20 mouse cellular contexts compared by ENCODE assay signal in genomic region chr8:110828511-110828910, GRCm38 (mm10). TPM values are rescaled to one million over a fixed set of nuclear protein-coding genes. Genes with fewer than 3 reads are reported as not detected.
A peak's percentile ranks its signal among the peaks of the same experiment; 100 is the strongest.
DNase-seq lines count a peak whose midpoint lies in the region; ATAC-seq and TF ChIP-seq lines count a peak whose summit lies in the region.
"Had no signal": no experiment of that assay in that cellular context is flagged by ENCODE, and none has a peak within 500 bp of the region (broad histone marks: within the 10 kb centered on the region; RNA-seq: fewer than 3 reads in every experiment).

No protein-coding gene starts in this region.

- ATAC-seq in Patski = peak; percentile 54
- ATAC-seq: forebrain, embryonic 13.5 days; forebrain, embryonic 15.5 days; forebrain, postnatal 0 days had no signal

- POLR2A ChIA-PET in Patski (lab: Charles Lee) = interaction anchor here (0.9 to 2.3 kb wide), 3 partner anchors 9 to 22 kb away, joined by 3 to 8 read pairs (median 3); partner anchors contain the start of gene Il34

- no peak for TF ChIP-seq CTCF in Patski (IDR thresholded peaks at IDR 0.05)

- H3K36me3 ChIP-seq in myocyte (ENCODE audit: control insufficient read depth, insufficient read depth) = peaks cover 83% of the 10 kb centered on the region

- in situ Hi-C loops in Patski (cut with MboI; ENCODE audit: low pct_unique_long_range_greater_than_20kb) = no loop called here

- DNase-seq in 3T3-L1 (ENCODE audit: low read depth, low spot score) (peak; percentile 74), Patski (ENCODE audit: low read depth, low spot score) (no peak)
- no peak for DNase-seq in layer of hippocampus, adult 11-12 months (ENCODE audit: low spot score)
- DNase-seq in cerebellum, postnatal 10 days = no peak
- no peak for DNase-seq in cerebellum, adult 18-20 months
- DNase-seq: adrenal gland, adult 2 months; adrenal gland, postnatal 10 days; adrenal gland, postnatal 25 days; cerebellum, adult 11 months; cerebellum, adult 2 months; cerebellum, adult 9-10 months; cerebellum, postnatal 14 days; cerebellum, postnatal 36 days; embryo, embryonic 11 days; forebrain, postnatal 0 days had no signal

- peaks cover 80% of the 10 kb centered on the region for H3K79me2 ChIP-seq in myocyte (ENCODE audit: control insufficient read depth, insufficient read depth)

- no peak for TF ChIP-seq POLR2A in myocyte (IDR thresholded peaks at IDR 0.05; ENCODE audit: insufficient read length, low read depth)

- CTCF ChIA-PET in Patski (lab: Charles Lee) = interaction anchor here (0.9 to 1.5 kb wide), 3 partner anchors 11 to 79 kb away, joined by 3 to 5 read pairs (median 4); no protein-coding TSS in a partner anchor

- no peak overlapping the region for H3ac ChIP-seq in myocyte (ENCODE audit: control insufficient read depth, insufficient read length)

- H3K27me3 ChIP-seq in Patski (no peaks in the 10 kb centered on the region), myocyte (ENCODE audit: control insufficient read depth, insufficient read depth, insufficient read length) (no peaks in the 10 kb centered on the region)
- H3K27me3 ChIP-seq: embryonic facial prominence, embryonic 13.5 days; embryonic facial prominence, embryonic 15.5 days; forebrain, embryonic 13.5 days; forebrain, embryonic 15.5 days had no signal

- H3K4me2 ChIP-seq in myocyte (ENCODE audit: low read depth) = peak overlapping the region; percentile 26
- H3K4me2 ChIP-seq: embryonic facial prominence, embryonic 13.5 days; embryonic facial prominence, embryonic 15.5 days; forebrain, embryonic 13.5 days; forebrain, embryonic 15.5 days had no signal

- H3K4me3 ChIP-seq in myocyte = no peak overlapping the region
- H3K4me3 ChIP-seq: embryonic facial prominence, embryonic 13.5 days; embryonic facial prominence, embryonic 15.5 days; forebrain, embryonic 13.5 days; forebrain, embryonic 15.5 days had no signal

TF ChIP-seq in myocyte, 11 proteins besides CTCF, POLR2A, EP300 and RAD21:
- TF ChIP-seq MAX (IDR thresholded peaks at IDR 0.05; ENCODE audit: low read depth) (no peak), MYOD1 (IDR thresholded peaks at IDR 0.05; ENCODE audit: control insufficient read depth in 1 of 3, insufficient read length in 2 of 3, low read depth in 2 of 3) (no peak), E2F4 (IDR thresholded peaks at IDR 0.05; ENCODE audit: insufficient read depth) (no peak), REST (IDR thresholded peaks at IDR 0.05; ENCODE audit: insufficient read depth, insufficient read length) (no peak), POLR2AphosphoS2 (IDR thresholded peaks at IDR 0.05; ENCODE audit: insufficient read length, low read depth) (no peak), USF1 (IDR thresholded peaks at IDR 0.05; ENCODE audit: low read depth) (no peak), MYOG (IDR thresholded peaks at IDR 0.05; ENCODE audit: control insufficient read depth in 1 of 3, insufficient read depth in 1 of 3, insufficient read length in 2 of 3, low read depth in 2 of 3) (no peak), CEBPB (IDR thresholded peaks at IDR 0.05; ENCODE audit: insufficient read depth, poor library complexity, severe bottlenecking) (no peak), TCF3 (IDR thresholded peaks at IDR 0.05; ENCODE audit: insufficient read length, low read depth) (no peak), SRF (IDR thresholded peaks at IDR 0.05; ENCODE audit: control insufficient read depth, insufficient read length, low read depth) (no peak), TCF12 (IDR thresholded peaks at IDR 0.05; ENCODE audit: insufficient read depth, poor library complexity, severe bottlenecking) (no peak)
TF ChIP-seq in myocyte: peak in this region for 0.

RNA-seq across cellular contexts. Expression of gene Cog4, which starts 17.9 kb away (rescaled TPM):
- polyA plus RNA-seq in Patski (2021) (95.9 TPM), myocyte (2012; fragmentation: generic; extraction: Trizol) (71.6 TPM)

RNA-seq across cellular contexts. Expression of gene Sf3b3, which starts 18.1 kb away (rescaled TPM):
- polyA plus RNA-seq in Patski (2021) = 129 TPM
- polyA plus RNA-seq in myocyte (2012; fragmentation: generic; extraction: Trizol) = 47.7 TPM

RNA-seq across cellular contexts. Expression of gene Il34, which starts 22.8 kb away (rescaled TPM):
- polyA plus RNA-seq in Patski (2021) (35.6 TPM), myocyte (2012; fragmentation: generic; extraction: Trizol) (13.4 TPM)
